Comparison of ENCODE assay signal across 16 mouse cellular contexts in genomic region chr6:95594239-95594638, GRCm38 (mm10).
A peak's percentile ranks its signal among the peaks of the same experiment; 100 is the strongest.
DNase-seq lines count a peak whose midpoint lies in the region; ATAC-seq lines count a peak whose summit lies in the region.
"Had no signal": no experiment of that assay in that cellular context is flagged by ENCODE, and none has a peak within 500 bp of the region (broad histone marks: within the 10 kb centered on the region; RNA-seq: fewer than 3 reads in every experiment).

No protein-coding gene starts in this region.

- no peak overlapping the region for H3K27ac ChIP-seq in embryonic facial prominence, embryonic 14.5 days (replicated peaks; ENCODE audit: low read depth, low read length)
- no peak overlapping the region for H3K27ac ChIP-seq in embryonic facial prominence, embryonic 10.5 days (replicated peaks)
- H3K27ac ChIP-seq: gastrocnemius, adult 2 months; heart, embryonic 13.5 days; limb, embryonic 12.5 days; lung, embryonic 15.5 days; midbrain, embryonic 12.5 days had no signal

- H3K4me3 ChIP-seq in embryonic facial prominence, embryonic 14.5 days (ENCODE audit: low read depth, low read length) = no peak overlapping the region
- no peak overlapping the region for H3K4me3 ChIP-seq in embryonic facial prominence, embryonic 10.5 days
- H3K4me3 ChIP-seq: gastrocnemius, adult 2 months; heart, embryonic 13.5 days; limb, embryonic 12.5 days; lung, embryonic 15.5 days; midbrain, embryonic 12.5 days had no signal

- WGBS in embryonic facial prominence, embryonic 14.5 days = 82% methylated on average over 4 of the region's 4 CpGs
- 89% methylated on average over 4 of the region's 4 CpGs for WGBS in embryonic facial prominence, embryonic 10.5 days

- H3K27me3 ChIP-seq in embryonic facial prominence, embryonic 14.5 days (replicated peaks; ENCODE audit: control insufficient read depth, insufficient read depth, low read length) = no peaks in the 10 kb centered on the region
- H3K27me3 ChIP-seq in embryonic facial prominence, embryonic 10.5 days (replicated peaks; ENCODE audit: low read depth, poor library complexity, severe bottlenecking) = no peaks in the 10 kb centered on the region
- H3K27me3 ChIP-seq: heart, embryonic 13.5 days; limb, embryonic 12.5 days; lung, embryonic 15.5 days; midbrain, embryonic 12.5 days had no signal

- no peak overlapping the region for H3K4me2 ChIP-seq in embryonic facial prominence, embryonic 14.5 days (ENCODE audit: low read depth, low read length)
- H3K4me2 ChIP-seq: heart, embryonic 13.5 days; limb, embryonic 12.5 days; lung, embryonic 15.5 days; midbrain, embryonic 12.5 days had no signal

- no peak overlapping the region for H3K9ac ChIP-seq in embryonic facial prominence, embryonic 14.5 days (ENCODE audit: low read depth, low read length)
- H3K9ac ChIP-seq: heart, embryonic 13.5 days; limb, embryonic 12.5 days; lung, embryonic 15.5 days; midbrain, embryonic 12.5 days had no signal

- H3K36me3 ChIP-seq in embryonic facial prominence, embryonic 14.5 days (ENCODE audit: control insufficient read depth, insufficient read depth, low read length) = no peaks in the 10 kb centered on the region
- peaks cover 12% of the 10 kb centered on the region for H3K36me3 ChIP-seq in embryonic facial prominence, embryonic 10.5 days (replicated peaks)
- H3K36me3 ChIP-seq: lung, embryonic 15.5 days; midbrain, embryonic 12.5 days had no signal

- ATAC-seq in embryonic facial prominence, embryonic 14.5 days (ENCODE audit: low read depth) = no peak

- no peaks in the 10 kb centered on the region for H3K9me3 ChIP-seq in embryonic facial prominence, embryonic 14.5 days (ENCODE audit: control insufficient read depth, low read length)
- no peaks in the 10 kb centered on the region for H3K9me3 ChIP-seq in embryonic facial prominence, embryonic 10.5 days
- H3K9me3 ChIP-seq: heart, embryonic 13.5 days; limb, embryonic 12.5 days; lung, embryonic 15.5 days; midbrain, embryonic 12.5 days had no signal

- H3K4me1 ChIP-seq in embryonic facial prominence, embryonic 14.5 days (ENCODE audit: control insufficient read depth, insufficient read depth, low read length) = 0 out of 2 replicates have a peak, but pooled peaks cover 3% of the 10 kb centered on the region
- H3K4me1 ChIP-seq in embryonic facial prominence, embryonic 10.5 days = peaks cover 14% of the 10 kb centered on the region
- H3K4me1 ChIP-seq: limb, embryonic 12.5 days; midbrain, embryonic 12.5 days had no signal

- DNase-seq in embryonic facial prominence, embryonic 14.5 days (ENCODE audit: low spot score) = peak; percentile 27
- DNase-seq in embryonic facial prominence, embryonic 10.5 days (ENCODE audit: low spot score) = no peak
- peak; percentile 14 for DNase-seq in kidney, adult 11 months
- no peak for DNase-seq in kidney, adult 18-20 months
- DNase-seq in urinary bladder, postnatal 14 days (ENCODE audit: low spot score) = peak; percentile 29
- no peak for DNase-seq in urinary bladder, adult 18-20 months (ENCODE audit: low spot score in 2 of 2)
- DNase-seq in layer of hippocampus, adult 11-12 months (ENCODE audit: low spot score) = no peak
- DNase-seq in gastrocnemius, adult 18-20 months (ENCODE audit: low spot score) = no peak
- DNase-seq: adrenal gland, postnatal 25 days; gastrocnemius, adult 2 months; layer of hippocampus, postnatal 36 days; thymus, adult 18-20 months had no signal

Comparison
In these comparisons a context has a peak if more than half of its experiments do, and no peak if none do; other contexts are left out.
1. DNase-seq: peak in embryonic facial prominence, embryonic 14.5 days (single experiment), kidney, adult 11 months (single experiment) and urinary bladder, postnatal 14 days (single experiment); none in embryonic facial prominence, embryonic 10.5 days (single experiment), kidney, adult 18-20 months (single experiment), urinary bladder, adult 18-20 months (0 of 2), layer of hippocampus, adult 11-12 months (single experiment) and gastrocnemius, adult 18-20 months (single experiment).